Mouse (Mus musculus): ENCODE data around the gene Zfp956.

GRCm38 (mm10) chr6:47911650-47912049, 41.5 kb upstream of the Zfp956 start:
- TF ChIP-seq EP300 (IDR thresholded peaks at IDR 0.05; ENCODE audit: low read depth) (no peak), CTCF (IDR thresholded peaks at IDR 0.05; ENCODE audit: low read depth) (no peak)
